Mouse (Mus musculus) heart, embryonic 10.5 days (tissue): Measurements from ENCODE around the gene Pde4d. TPM values are rescaled to one million over a fixed set of nuclear protein-coding genes. Genes with fewer than 3 reads are reported as not detected.

ENCODE experiments used
- DNase-seq: peaks from one replicate; pipeline ENCODE4 v3.0.0-alpha.2; 2017; ENCODE audit warnings: low spot score
- H3K27ac ChIP-seq: fragments of 300-500 bp; sonication (generic); 2 replicates; pipeline ENCODE4 v1.5.1; 2016; ENCODE audit warnings: mild to moderate bottlenecking
- H3K27me3 ChIP-seq: fragments of 300-500 bp; sonication (generic); 2 replicates; pipeline ENCODE4 v1.6.1; 2016; ENCODE audit warnings: mild to moderate bottlenecking; ENCODE audit not compliant: poor library complexity, insufficient read depth, severe bottlenecking
- H3K36me3 ChIP-seq: fragments of 300-500 bp; sonication (generic); 2 replicates; pipeline ENCODE4 v1.6.1; 2016; ENCODE audit warnings: mild to moderate bottlenecking, moderate library complexity
- H3K4me1 ChIP-seq: fragments of 300-500 bp; sonication (generic); 2 replicates; pipeline ENCODE4 v1.6.1; 2016; ENCODE audit warnings: mild to moderate bottlenecking
- H3K4me3 ChIP-seq: fragments of 300-500 bp; sonication (generic); 2 replicates; pipeline ENCODE4 v1.5.1; 2016; ENCODE audit warnings: mild to moderate bottlenecking, moderate library complexity
- H3K9me3 ChIP-seq: fragments of 300-500 bp; sonication (generic); 2 replicates; pipeline ENCODE4 v1.6.1; 2016; ENCODE audit warnings: mild to moderate bottlenecking, moderate library complexity
- WGBS: fragments of 180-500 bp; shearing (Covaris S2); methylation state at CpG from one replicate; pipeline ENCODE4 v1.1.7; 2016; 5-methylcytosine and 5-hydroxymethylcytosine counted together
- polyA plus RNA-seq: library from polyadenylated mRNA; unstranded; fragments of >200 nt; fragmentation: Nextera tagmentation; extraction: Ambion mirVana; gene quantifications from 2 replicates; pipeline ENCODE4 v1.2.1, GENCODE M21; 2016

Gene Pde4d
- polyA plus RNA-seq, 1 experiment from 2014 or later: 24.9 TPM

- Histone ChIP-seq H3K9me3 (no peaks in the 10 kb centered on the region), H3K4me3 (no peak overlapping the region), H3K36me3 (no peaks in the 10 kb centered on the region), H3K4me1 (peaks cover 10% of the 10 kb centered on the region; the same call in 1 of the 2 replicates), H3K27me3 (no peaks in the 10 kb centered on the region), H3K27ac (no peak overlapping the region)
- WGBS: 82% methylated on average over 11 of the region's 11 CpGs
- DNase-seq: no peak
Measured at GRCm38 (mm10) chr13:108448348-108448931, 1.3 kb upstream of the Pde4d start.

GRCm38 (mm10) chr13:108451122-108451521 is 1.4 kb downstream of the Pde4d start:
- Histone ChIP-seq H3K9me3 (no peaks in the 10 kb centered on the region), H3K4me1 (peaks cover 10% of the 10 kb centered on the region; the same call in 1 of the 2 replicates), H3K4me3 (no peak overlapping the region), H3K27ac (no peak overlapping the region), H3K27me3 (no peaks in the 10 kb centered on the region), H3K36me3 (no peaks in the 10 kb centered on the region)
- no peak for DNase-seq
- 75% methylated on average over 2 of the region's 2 CpGs for WGBS

GRCm38 (mm10) chr13:108453064-108453919 is 3.5 kb downstream of the Pde4d start:
- no peak for DNase-seq
- WGBS: 62% methylated on average over 6 of the region's 6 CpGs
- Histone ChIP-seq H3K4me1 (peaks cover 10% of the 10 kb centered on the region; the same call in 1 of the 2 replicates), H3K27me3 (no peaks in the 10 kb centered on the region), H3K4me3 (no peak overlapping the region), H3K36me3 (no peaks in the 10 kb centered on the region), H3K9me3 (no peaks in the 10 kb centered on the region), H3K27ac (no peak overlapping the region)

- Histone ChIP-seq H3K27me3 (no peaks in the 10 kb centered on the region), H3K36me3 (no peaks in the 10 kb centered on the region), H3K9me3 (no peaks in the 10 kb centered on the region), H3K27ac (no peak overlapping the region), H3K4me3 (no peak overlapping the region), H3K4me1 (no peaks in the 10 kb centered on the region)
- WGBS: 82% methylated on average over 5 of the region's 5 CpGs
- DNase-seq: no peak
Measured at GRCm38 (mm10) chr13:108462518-108462917, 12.8 kb downstream of the Pde4d start.

- no peaks in the 10 kb centered on the region for H3K27me3 ChIP-seq
- no peaks in the 10 kb centered on the region for H3K9me3 ChIP-seq
- H3K36me3 ChIP-seq: no peaks in the 10 kb centered on the region
- DNase-seq: no peak
- no peaks in the 10 kb centered on the region for H3K4me1 ChIP-seq
- H3K4me3 ChIP-seq: no peak overlapping the region
- no peak overlapping the region for H3K27ac ChIP-seq
Measured at GRCm38 (mm10) chr13:108465755-108466154, 16.0 kb downstream of the Pde4d start.

GRCm38 (mm10) chr13:108467046-108467445 is 17.3 kb downstream of the Pde4d start:
- WGBS: 58% methylated on average over 1 of the region's 1 CpGs
- no peaks in the 10 kb centered on the region for H3K9me3 ChIP-seq
- H3K27ac ChIP-seq: no peak overlapping the region
- no peaks in the 10 kb centered on the region for H3K36me3 ChIP-seq
- H3K4me1 ChIP-seq: no peaks in the 10 kb centered on the region
- H3K27me3 ChIP-seq: no peaks in the 10 kb centered on the region
- H3K4me3 ChIP-seq: no peak overlapping the region
- no peak for DNase-seq

GRCm38 (mm10) chr13:108480451-108480850 is 30.7 kb downstream of the Pde4d start:
- Histone ChIP-seq H3K4me1 (no peaks in the 10 kb centered on the region), H3K4me3 (no peak overlapping the region), H3K36me3 (no peaks in the 10 kb centered on the region), H3K27me3 (no peaks in the 10 kb centered on the region), H3K9me3 (no peaks in the 10 kb centered on the region), H3K27ac (no peak overlapping the region)
- no peak for DNase-seq
- WGBS: 92% methylated on average over 3 of the region's 3 CpGs

- Histone ChIP-seq H3K27ac (no peak overlapping the region), H3K27me3 (no peaks in the 10 kb centered on the region), H3K4me3 (no peak overlapping the region), H3K9me3 (no peaks in the 10 kb centered on the region), H3K4me1 (no peaks in the 10 kb centered on the region), H3K36me3 (no peaks in the 10 kb centered on the region)
- WGBS: 81% methylated on average over 6 of the region's 6 CpGs
- DNase-seq: no peak
Measured at GRCm38 (mm10) chr13:108485036-108485435, 35.3 kb downstream of the Pde4d start.

- no peak overlapping the region for H3K27ac ChIP-seq
- no peaks in the 10 kb centered on the region for H3K4me1 ChIP-seq
- no peak overlapping the region for H3K4me3 ChIP-seq
- DNase-seq: no peak
- no peaks in the 10 kb centered on the region for H3K27me3 ChIP-seq
- 84% methylated on average over 3 of the region's 3 CpGs for WGBS
- H3K9me3 ChIP-seq: no peaks in the 10 kb centered on the region
- no peaks in the 10 kb centered on the region for H3K36me3 ChIP-seq
Measured at GRCm38 (mm10) chr13:108487066-108487465, 37.3 kb downstream of the Pde4d start.

GRCm38 (mm10) chr13:108489825-108490224 is 40.1 kb downstream of the Pde4d start:
- no peaks in the 10 kb centered on the region for H3K36me3 ChIP-seq
- DNase-seq: no peak
- no peak overlapping the region for H3K4me3 ChIP-seq
- H3K9me3 ChIP-seq: no peaks in the 10 kb centered on the region
- H3K4me1 ChIP-seq: no peaks in the 10 kb centered on the region
- no peaks in the 10 kb centered on the region for H3K27me3 ChIP-seq
- H3K27ac ChIP-seq: no peak overlapping the region

GRCm38 (mm10) chr13:108490872-108491271 is 41.1 kb downstream of the Pde4d start:
- DNase-seq: no peak
- Histone ChIP-seq H3K4me3 (no peak overlapping the region), H3K36me3 (no peaks in the 10 kb centered on the region), H3K27me3 (no peaks in the 10 kb centered on the region), H3K27ac (no peak overlapping the region), H3K4me1 (no peaks in the 10 kb centered on the region), H3K9me3 (no peaks in the 10 kb centered on the region)
- WGBS: 85% methylated on average over 2 of the region's 2 CpGs

GRCm38 (mm10) chr13:108492886-108493285 is 43.1 kb downstream of the Pde4d start:
- Histone ChIP-seq H3K4me3 (no peak overlapping the region), H3K4me1 (no peaks in the 10 kb centered on the region), H3K36me3 (no peaks in the 10 kb centered on the region), H3K27me3 (no peaks in the 10 kb centered on the region), H3K9me3 (no peaks in the 10 kb centered on the region), H3K27ac (no peak overlapping the region)
- no peak for DNase-seq

GRCm38 (mm10) chr13:108494365-108494764 is 44.6 kb downstream of the Pde4d start:
- no peak for DNase-seq
- no peaks in the 10 kb centered on the region for H3K9me3 ChIP-seq
- no peak overlapping the region for H3K27ac ChIP-seq
- no peak overlapping the region for H3K4me3 ChIP-seq
- no peaks in the 10 kb centered on the region for H3K27me3 ChIP-seq
- WGBS: 75% methylated on average over 2 of the region's 2 CpGs
- H3K36me3 ChIP-seq: no peaks in the 10 kb centered on the region
- H3K4me1 ChIP-seq: no peaks in the 10 kb centered on the region
